Mouse (Mus musculus) layer of hippocampus, postnatal 25 days (tissue): ENCODE data around the gene Gm37419. TPM values are rescaled to one million over a fixed set of nuclear protein-coding genes. Genes with fewer than 3 reads are reported as not detected.

Experiments used
- total RNA-seq, 2 experiments: library from RNA; stranded (reverse); gene quantifications; 2 replicates each; pipeline ENCODE4 v1.2.3; 2021

Gene Gm37419
- total RNA-seq, 2 experiments from 2014 or later: not detected

Other genes starting within 250 kb of the Gm37419 start
- gene Sst, start 97.5 kb upstream of the Gm37419 start, total RNA-seq: 100 to 1,000 TPM; 425 to 485 TPM
- gene Rtp2, start 56.1 kb upstream of the Gm37419 start, total RNA-seq: under 1 TPM; 0.47 to 0.49 TPM
- 10 to 100 TPM; 50.2 to 53.1 TPM for gene Bcl6, start 370 bp downstream of the Gm37419 start, total RNA-seq